Mouse (Mus musculus) cortical plate, adult 2 months (tissue): Measurements from ENCODE around the gene Cep78.

ENCODE experiments used
- CTCF ChIP-seq: fragments of 200-500 bp; IDR thresholded peaks from 2 replicates; pipeline ENCODE4 v1.5.1; 2011; ENCODE audit warnings: mild to moderate bottlenecking, control low read depth, low read length; ENCODE audit not compliant: insufficient read depth; ENCODE audit errors: extremely low read depth
- POLR2A ChIP-seq: fragments of 200-500 bp; IDR thresholded peaks from 2 replicates; pipeline ENCODE4 v1.6.1; 2011; ENCODE audit warnings: mild to moderate bottlenecking, low read length, control low read depth; ENCODE audit not compliant: insufficient read depth; ENCODE audit errors: extremely low read depth

DNA sequence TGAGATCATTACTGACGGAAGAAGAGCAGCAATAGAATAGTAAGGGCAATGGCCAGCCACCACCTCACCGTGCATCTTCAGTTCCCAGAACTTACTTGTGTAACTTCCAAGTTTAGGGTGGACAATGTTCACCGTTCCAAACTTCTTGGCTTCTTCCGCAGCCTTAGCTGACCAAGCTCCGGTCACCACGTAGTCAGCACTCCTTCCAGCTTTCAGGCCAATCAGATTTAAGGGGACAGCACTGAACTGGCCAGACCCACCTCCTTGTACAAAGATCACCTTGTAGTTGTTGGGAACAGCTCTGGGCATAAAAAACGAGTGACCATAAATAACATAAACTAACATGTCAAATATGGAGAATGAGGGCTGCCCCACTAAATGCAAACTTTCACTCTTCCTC, 66.7 kb downstream of the Cep78 start:
- TF ChIP-seq POLR2A = no peak
- TF ChIP-seq CTCF = no peak
